Mouse (Mus musculus) skeletal muscle tissue, adult 2 months (tissue): ENCODE measurements around the gene Gm45618.
"Not testable (repeated sequence)": the region's sequence is repeated elsewhere in the genome, so short reads cannot be mapped to it uniquely, and the experiment has no call there.

ENCODE experiments used
- DNase-seq: peaks from one replicate; pipeline ENCODE4 v3.0.0-alpha.2; 2012; ENCODE audit warnings: low read depth, low spot score

The Gm45618 gene

DNA sequence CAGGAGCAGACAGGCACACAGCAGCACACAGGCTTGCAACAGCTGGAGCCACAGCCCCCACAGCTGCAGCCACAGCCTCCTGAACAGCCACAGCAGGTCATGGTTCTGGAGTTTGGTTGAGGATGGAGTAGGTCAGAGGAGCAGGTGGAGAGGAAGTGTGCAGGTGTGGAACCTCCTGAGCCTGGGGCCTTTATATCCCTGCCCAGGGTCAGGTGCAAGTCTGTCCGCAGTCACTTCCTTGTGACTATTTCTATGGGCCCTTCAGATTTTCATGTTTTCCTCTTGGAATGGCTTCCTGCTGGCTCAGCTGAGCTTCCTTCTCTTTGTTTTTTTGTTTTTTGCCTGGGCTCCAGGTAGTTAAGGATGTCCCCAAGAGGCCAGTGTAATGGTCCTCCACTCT lies at the start of gene Gm45618:
Gm45618 (minus strand) TSS at position 101 of the 400 bp plus-strand sequence.
- not testable (repeated sequence) for DNase-seq

DNA sequence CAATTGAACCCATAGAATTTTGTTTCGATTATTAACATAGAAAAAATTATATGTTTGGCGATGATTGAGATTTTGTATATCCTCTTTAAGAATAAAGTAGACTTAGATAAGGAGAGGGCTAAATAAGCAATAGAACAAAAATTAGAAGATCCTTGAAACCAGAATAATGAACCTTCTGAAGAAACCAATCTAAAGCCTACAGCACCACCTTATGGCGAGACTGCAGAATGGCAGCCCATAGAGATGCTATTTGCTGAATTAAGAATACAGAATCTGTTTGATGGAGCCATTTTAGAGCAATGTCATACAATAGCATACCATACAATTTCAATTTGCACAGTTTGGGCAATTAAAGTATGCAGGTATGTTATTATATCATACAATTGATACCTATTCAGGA lies 49.3 kb upstream of the Gm45618 start:
- DNase-seq = no peak

DNA sequence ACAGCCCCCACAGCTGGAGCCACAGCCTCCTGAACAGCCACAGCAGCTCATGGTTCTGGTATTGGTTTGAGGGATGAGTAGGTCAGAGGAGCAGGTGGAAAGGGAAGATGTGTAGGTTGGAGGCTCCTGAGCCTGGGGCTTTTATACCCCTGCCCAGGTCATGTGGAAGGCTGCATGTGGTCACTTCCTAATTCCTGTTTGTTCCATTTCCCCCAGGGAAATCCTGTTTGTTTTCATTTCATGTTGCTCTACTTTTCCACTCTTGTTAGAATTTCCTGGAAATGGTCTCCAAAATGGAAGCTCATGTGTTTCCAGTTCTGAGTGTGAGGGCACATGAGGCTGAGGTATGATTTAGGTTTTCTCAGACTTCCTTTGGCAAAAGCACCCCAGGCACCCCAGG lies 45.1 kb upstream of the Gm45618 start, which contains the start of gene Gm4553:
Gm4553 (minus strand) TSS at position 101 of the 400 bp plus-strand sequence.
- not testable (repeated sequence) for DNase-seq

DNA sequence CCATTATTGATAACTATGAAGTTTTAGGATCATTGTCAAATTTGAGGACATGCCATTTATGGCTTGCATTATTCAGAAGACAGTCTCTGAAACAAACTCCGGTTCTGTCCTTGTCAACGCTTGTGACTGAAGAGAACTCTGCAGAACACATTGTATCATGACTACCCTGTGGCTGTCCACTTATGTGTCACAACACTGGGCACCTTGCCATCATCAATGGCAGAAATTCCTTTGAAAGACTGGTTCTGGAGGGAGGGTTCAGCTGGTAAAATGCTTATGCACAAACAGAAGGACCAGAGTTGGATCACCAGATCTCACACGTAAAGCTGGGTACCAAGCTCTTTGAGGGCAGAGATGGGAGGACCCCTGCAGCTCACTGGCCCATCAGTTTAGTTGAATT lies 38.8 kb upstream of the Gm45618 start:
- DNase-seq = no peak

DNA sequence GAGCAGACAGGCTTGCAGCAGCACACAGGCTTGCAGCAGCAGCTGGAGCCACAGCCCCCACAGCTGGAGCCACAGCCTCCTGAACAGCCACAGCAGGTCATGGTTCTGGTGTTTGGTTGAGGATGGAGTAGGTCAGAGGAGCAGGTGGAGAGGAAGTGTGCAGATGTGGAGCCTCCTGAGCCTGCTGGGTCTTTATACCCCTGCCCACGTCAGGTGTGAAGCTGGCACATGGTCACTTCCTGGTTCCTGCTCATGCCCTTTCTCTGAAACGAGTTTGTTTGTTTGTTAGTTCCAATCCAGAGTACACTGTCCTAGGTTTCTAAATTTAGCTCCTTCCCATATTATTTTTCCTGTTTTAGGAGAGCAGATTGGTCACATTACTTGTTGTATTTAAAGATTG lies 36.5 kb upstream of the Gm45618 start, which contains the start of gene Gm29735:
Gm29735 (minus strand) TSS at position 101 of the 400 bp plus-strand sequence.
- DNase-seq = not testable (repeated sequence)

DNA sequence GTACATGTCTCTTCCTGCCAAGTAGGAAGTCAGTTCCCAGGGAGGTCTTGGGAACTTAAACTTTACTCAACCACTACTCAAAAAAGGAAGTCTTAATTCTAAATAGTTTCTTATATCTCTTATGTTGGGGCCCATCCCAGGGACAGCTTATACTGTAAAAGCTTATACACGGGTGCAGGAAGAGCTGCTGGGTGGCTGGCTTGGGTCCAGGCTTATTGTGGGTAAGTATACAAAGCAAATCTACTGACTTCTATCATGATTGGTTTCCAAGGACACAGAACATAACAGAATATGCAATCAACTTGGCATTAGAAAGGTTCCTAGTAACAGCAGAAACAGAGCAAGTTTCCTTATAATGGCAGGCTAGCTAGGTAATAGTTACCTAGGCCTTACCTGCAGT lies 34.8 kb upstream of the Gm45618 start:
- no peak for DNase-seq

DNA sequence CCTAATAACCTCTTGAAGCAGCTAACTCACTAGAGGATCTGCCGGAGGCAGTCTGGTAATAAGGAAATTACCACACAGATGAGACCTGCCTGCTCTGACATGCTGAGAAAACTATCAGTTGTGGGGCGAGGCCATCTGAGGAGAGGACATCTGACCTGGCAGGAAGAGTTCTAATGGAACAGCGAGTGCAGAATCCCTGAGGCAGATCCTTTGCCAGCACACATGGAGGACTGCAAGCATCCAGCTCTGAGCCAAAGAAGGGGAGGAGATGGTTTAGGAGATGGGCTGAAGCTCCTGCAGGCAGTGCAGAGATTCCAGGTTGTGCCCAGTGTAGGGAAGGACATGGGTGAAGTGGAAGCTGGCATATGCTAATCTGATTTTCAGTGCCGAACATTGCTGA lies 31.7 kb upstream of the Gm45618 start:
- no peak for DNase-seq

DNA sequence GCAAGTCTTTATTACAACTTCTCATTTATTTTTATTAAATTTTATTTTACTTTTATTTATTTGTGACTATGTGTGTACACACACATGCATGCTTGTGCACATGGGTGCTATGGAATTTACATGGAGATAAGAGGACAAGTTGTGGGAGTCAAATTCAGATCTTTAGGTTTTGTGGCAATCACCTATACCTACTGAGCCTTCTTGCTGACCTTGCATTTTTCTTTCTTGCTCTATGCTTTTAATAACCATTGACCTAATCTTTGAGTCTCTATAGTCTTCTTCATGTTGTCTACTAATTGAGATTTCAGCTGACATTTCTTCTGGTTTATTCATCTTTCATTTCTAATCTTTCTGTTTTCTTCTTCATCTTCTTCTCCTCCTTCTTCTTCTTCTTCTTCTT lies 28.1 kb upstream of the Gm45618 start:
- no peak for DNase-seq

DNA sequence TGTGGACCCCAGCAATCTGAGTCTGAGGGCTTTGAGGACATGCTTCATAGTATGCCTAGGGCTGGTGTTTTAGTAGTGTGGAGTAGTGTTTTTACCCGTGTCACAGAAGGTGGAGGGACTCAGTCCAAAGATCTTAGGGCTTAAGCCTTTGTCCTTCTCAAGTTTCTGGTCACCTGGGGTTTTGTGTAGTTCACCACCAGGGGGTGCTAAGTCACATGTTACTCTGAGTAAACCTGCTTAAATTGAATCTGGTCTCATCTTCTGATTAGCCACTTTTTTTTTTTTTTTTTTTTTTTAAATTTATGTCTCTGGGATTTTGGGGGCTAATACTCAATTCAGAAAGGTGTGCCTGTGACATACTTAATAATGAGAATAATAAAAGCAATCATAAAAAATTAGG lies 25.5 kb upstream of the Gm45618 start:
- peak; percentile 25 for DNase-seq

DNA sequence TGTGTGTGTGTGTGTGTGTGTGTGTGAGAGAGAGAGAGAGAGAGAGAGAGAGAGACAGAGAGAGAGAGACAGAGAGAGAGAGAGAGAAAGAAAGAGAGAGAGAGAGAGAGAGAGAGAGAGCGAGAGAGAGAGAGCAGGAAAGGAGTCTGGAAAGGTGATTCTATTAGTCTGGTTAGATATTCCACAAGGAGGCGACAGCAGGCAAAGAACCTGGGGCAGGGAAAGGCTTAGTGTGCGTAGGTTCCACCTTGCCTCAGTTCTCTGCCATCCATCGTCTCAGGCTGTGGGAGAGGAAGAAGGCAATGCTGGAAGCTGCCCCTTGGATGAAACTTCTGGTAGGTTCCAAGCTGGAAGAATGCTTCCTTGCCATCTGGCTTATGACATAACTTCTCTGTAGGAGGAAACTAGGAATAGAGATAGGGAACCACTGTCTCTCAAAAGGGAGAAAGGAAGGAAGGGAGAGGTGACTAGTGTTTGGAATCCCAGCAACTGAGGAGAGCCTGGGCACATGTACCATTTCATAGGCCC lies 24.9 kb upstream of the Gm45618 start:
- DNase-seq = no peak

DNA sequence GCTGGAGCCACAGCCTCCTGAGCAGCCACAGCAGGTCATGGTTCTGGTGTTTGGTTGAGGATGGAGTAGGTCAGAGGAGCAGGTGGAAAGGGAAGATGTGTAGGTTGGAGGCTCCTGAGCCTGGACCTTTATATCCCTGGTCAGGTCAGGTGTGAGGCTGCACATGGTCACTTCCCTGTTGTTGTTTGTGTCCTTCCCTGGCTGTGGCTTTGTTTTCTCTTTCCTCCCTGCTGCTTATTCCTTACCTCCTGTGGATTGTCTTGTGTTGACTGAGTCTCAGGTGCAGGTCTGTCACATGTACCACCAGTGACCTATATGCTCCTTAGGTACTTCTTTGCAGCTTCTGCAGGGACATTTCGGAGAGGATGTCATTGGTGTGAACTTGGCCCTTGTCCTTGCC lies 24.0 kb upstream of the Gm45618 start, which contains the start of gene Gm45337:
Gm45337 (minus strand) TSS at position 101 of the 400 bp plus-strand sequence.
- no peak for DNase-seq

DNA sequence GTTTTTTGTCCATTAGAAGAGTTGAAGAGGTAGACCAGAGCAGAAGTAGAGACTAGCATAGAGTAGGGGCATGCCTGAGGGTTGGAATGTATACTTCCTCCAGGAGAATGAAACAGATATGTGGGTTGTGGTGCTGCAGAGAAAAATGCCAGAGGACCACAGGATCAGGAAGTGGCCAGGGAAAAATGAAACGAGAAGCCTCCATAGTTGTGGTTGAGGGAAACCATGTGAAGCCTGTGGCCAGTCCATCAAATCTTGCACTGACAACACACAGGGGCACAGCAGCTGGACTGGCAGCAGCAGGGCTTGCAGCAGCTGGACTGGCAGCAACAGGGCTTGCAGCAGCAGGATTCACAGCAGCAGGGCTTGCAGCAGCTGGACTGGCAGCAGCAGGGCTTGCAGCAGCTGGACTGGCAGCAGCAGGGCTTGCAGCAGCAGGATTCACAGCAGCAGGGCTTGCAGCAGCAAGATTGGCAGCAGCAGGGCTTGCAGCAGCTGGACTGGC lies 23.0 kb upstream of the Gm45618 start:
- DNase-seq = not testable (repeated sequence)

DNA sequence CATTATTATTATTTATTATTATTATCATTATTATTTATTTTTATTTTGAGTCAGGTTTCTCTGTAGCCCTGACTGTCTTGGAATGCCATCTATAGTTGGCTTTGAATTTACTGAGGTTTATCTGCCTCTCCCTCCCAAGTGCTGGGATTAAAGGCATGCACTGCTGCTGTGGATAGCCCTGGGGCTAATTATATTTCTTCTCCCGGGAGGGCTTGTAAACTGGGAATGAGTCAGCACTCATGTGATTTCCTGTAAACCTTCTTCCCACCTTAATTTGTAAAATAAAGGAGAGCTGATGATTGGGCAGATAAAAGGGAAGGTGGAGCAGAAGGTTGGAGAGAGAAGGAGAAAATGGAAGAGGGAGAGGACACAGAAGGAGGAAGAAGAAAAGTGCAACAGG lies 20.2 kb upstream of the Gm45618 start:
- no peak for DNase-seq

DNA sequence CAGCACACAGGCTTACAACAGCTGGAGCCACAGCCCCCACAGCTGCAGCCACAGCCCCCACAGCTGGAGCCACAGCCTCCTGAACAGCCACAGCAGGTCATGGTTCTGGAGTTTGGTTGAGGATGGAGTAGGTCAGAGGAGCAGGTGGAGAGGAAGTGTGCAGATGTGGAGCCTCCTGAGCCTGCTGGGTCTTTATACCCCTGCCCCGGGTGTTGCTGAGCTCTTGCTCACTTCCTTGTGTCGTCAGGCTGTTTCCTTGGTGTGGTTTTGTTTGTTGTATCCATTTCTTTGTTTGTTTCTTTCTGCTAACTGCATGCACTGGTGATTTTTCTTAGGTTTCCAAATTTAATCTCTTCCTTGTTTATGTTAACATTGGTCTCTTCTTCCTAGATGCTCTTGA lies 15.4 kb upstream of the Gm45618 start, which contains the start of gene Gm39115:
Gm39115 (minus strand) TSS at position 101 of the 400 bp plus-strand sequence.
- DNase-seq = not testable (repeated sequence)

DNA sequence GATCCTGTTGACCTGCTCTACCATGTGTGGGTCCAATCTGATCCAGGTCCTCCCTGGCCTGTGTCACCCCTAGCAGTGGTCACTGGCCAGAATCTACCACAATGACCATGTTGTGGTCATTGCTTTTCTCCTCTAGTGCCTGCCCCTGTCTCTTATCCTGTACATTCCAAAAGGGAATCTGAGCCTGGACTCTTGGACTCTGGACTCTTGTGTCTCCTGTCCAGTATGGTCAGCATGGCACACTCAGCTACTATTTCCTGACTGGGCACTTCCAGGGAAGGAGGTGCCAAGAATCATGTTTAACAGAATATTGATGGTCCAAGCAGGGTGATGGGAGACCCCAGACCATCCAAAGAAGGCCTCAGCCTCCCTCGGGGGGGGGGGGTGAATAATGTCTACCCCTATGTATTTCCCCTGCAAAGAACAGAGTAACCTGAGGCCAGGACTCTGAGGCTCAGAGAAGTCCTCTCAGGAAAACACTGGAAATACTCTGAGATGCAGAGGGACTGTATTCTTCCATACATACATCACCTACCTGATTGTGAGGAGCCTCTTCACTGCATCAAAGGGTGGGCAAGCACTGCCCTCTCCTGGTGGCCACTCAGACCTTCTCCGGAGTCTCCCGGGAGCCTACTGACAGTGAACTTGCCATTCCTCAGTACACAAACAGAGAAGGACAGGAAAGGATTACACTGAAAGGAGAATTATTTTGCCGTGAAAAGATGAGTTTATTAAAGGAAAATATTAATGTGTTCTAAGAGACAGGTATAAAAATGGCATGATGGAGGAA lies 13.9 kb upstream of the Gm45618 start:
- DNase-seq = no peak

DNA sequence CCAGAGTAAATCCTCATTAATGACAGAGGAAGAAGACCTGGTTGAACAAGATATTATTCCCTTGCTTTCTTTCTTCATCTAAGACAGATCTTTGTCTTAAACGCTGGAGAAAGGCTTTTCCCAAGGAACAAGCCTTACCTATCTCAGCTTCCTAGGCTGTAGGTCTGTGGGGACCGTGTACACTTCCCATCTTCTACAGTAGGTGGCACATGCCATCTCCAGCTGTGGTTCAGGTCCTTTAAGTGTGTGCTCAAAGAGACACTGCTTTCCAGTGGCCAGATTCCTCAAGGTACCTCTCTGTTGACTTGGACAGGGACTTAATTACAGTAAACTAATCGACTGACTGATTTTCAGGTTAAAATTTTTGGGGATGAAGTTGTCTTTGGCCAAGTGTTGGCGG lies 8.3 kb upstream of the Gm45618 start:
- no peak for DNase-seq

DNA sequence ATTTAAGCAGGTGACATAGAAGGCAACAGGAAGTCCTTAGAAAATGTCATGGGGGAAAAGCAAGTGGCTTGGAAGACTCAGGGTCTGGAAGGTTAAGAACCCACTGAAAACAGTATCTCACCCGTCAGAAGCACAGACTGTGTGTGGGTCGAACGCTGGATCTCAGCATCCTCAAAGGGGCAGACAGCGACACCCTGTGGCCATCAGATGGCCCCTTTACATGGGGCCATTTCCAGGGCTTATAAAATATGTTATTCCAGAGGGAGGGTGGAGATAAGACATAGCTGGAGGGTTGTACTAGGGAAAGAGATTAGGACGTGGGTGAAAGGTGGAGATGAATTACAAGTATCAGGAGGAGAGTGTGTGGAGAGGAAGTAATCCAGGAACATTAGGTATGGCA lies 897 bp downstream of the Gm45618 start:
- no peak for DNase-seq

DNA sequence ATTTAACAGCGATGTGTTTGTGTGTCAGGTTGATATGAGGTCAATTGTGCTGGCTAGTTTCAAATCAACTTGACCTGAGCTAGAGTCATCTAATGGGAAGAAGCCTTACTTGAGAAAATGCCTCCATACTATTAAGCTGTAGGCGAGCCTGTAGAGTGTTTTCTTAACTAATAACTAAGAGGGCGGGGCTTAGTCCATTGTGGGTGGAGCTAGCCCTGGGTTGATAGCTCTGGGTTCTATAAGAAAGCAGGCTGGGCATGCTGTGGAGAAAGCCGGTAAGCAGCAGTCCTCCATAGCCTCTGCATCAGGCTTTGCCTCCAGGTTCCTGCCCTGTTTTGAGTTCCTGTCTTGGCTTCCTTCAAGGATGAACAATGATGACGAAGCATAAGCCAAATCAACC lies 15.8 kb downstream of the Gm45618 start:
- DNase-seq = no peak

DNA sequence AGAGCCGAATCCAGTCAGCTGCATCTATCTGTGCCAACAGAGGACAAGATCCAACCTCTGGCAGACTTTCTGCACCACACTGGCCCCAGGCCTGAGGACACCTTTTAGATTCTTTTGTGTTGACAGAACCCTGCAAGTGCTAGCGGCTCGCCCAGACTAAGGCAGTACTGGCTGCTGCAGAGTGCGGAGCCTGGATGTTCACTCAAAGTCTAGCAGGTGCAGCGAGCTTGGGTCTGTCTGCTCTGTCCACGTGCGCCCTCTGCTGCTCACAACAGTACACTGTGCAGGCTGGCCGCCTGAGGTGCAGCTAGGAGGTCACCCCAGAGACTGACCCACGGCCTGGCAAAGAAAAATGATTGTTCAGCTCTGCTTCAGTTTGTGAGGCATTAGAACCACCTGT lies 22.8 kb downstream of the Gm45618 start:
- DNase-seq = peak; percentile 79

DNA sequence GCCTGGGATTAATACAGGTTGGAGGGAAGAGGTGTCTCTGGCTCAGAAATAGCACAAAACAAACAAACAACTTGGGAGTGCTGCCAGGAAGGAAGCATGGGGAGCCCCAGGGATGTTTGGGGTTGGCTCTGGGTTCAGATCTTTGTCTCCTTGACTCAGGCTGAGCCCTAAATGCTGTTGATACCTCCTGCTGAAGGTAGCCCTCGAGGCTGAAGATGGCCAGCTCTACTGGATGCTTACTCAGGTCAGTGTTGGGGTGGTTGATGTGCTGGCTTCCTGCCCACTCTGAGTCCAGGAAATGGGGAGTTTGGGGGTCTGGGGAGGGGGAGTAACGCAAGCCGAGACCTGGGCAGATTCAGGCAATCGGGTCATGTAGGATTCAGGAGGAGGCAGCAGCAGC lies 23.8 kb downstream of the Gm45618 start:
- DNase-seq = no peak

DNA sequence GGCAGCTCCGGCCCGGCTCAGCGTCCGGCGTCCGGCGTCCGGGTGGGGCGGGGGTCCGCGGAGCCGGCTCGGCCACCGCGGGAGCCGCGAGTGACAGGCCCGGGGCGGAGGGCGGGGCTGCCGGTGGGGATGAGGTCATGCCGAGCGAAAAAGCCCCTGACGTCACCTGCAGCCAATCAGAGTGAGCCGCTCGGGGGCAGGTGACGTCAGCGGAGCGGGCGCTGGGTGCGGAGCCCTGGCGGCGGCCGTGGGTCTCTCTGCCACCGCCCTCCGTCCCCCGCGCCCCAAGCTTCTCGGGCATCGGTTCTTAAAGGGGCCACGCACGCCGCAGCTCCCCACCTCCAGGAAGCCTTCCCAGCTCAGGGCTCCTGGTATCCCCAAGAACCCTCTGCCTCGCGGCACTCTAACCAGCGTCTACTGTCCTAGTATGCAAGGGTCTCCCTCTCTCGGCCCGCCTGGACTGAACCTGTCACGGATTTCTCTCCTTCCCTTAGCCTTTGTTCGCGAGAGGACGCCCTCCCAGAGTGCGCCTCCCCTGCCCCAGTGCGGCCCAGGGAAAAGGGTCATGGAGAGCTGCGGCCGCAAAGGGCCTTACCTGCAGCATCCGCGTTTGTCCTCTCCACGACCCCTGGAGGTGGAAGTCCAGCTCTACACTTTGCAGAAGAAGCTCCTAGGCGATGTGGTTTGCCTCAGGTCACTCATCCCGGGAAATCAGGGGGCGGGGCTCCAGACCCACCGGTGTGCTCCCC lies 25.2 kb downstream of the Gm45618 start, which contains the start of gene Dusp8:
Dusp8 (minus strand) TSS at position 661 of the 749 bp plus-strand sequence.
- peak; percentile 93 for DNase-seq
